Mouse (Mus musculus) forebrain, embryonic 16.5 days (tissue): Measurements from ENCODE around the gene Akirin1. TPM values are rescaled to one million over a fixed set of nuclear protein-coding genes. Genes with fewer than 3 reads are reported as not detected.

Source experiments
- ATAC-seq: fragments of 200-750 bp; cut with Nextera tagmentation; 2 replicates; pipeline ENCODE4 v1.8.0; 2017; ENCODE audit warnings: mild to moderate bottlenecking, moderate library complexity
- H3K27ac ChIP-seq: fragments of 300-500 bp; sonication (generic); 2 replicates; pipeline ENCODE4 v1.5.1; 2014; ENCODE audit warnings: low read length, control low read depth
- H3K27me3 ChIP-seq: fragments of 300-500 bp; sonication (generic); replicated peaks from 2 replicates; pipeline ENCODE4 v1.6.1; 2014; ENCODE audit warnings: low read length; ENCODE audit not compliant: control insufficient read depth, insufficient read depth
- H3K36me3 ChIP-seq: fragments of 300-500 bp; sonication (generic); 2 replicates; pipeline ENCODE4 v1.6.1; 2014; ENCODE audit not compliant: control insufficient read depth, insufficient read depth
- H3K4me1 ChIP-seq: fragments of 300-500 bp; sonication (generic); replicated peaks from 2 replicates; pipeline ENCODE4 v1.6.1; 2014; ENCODE audit warnings: low read length; ENCODE audit not compliant: control insufficient read depth, insufficient read depth
- H3K4me2 ChIP-seq: fragments of 300-500 bp; sonication (generic); 2 replicates; pipeline ENCODE4 v1.6.1; 2014; ENCODE audit warnings: mild to moderate bottlenecking, low read length, control low read depth
- H3K4me3 ChIP-seq: fragments of 300-500 bp; sonication (generic); replicated peaks from 2 replicates; pipeline ENCODE4 v1.5.1; 2014; ENCODE audit warnings: mild to moderate bottlenecking, low read length, control low read depth
- H3K9ac ChIP-seq: fragments of 300-500 bp; sonication (generic); replicated peaks from 2 replicates; pipeline ENCODE4 v1.6.1; 2014; ENCODE audit warnings: low read depth, low read length, control low read depth
- H3K9me3 ChIP-seq: fragments of 300-500 bp; sonication (generic); 2 replicates; pipeline ENCODE4 v1.6.1; 2016; ENCODE audit warnings: low read length; ENCODE audit not compliant: control insufficient read depth
- whole genome bisulfite sequencing: fragments of 180-500 bp; shearing (Covaris S2); extraction: QIAGEN DNeasy Blood & Tissue Kit; methylation state at CpG from one replicate; pipeline ENCODE4 v1.1.7; 2014; 5-methylcytosine and 5-hydroxymethylcytosine counted together
- polyA plus RNA-seq: library from polyadenylated mRNA; unstranded; fragments of >200 nt; fragmentation: Nextera tagmentation; extraction: Ambion mirVana; gene quantifications from 2 replicates; pipeline ENCODE4 v1.2.1, GENCODE M21; 2015

Akirin1 gene
- polyA plus RNA-seq: 74.1 and 74.6 TPM in 2 replicates

GRCm38 (mm10) chr4:123750152-123750651, at the start of gene Akirin1:
Gene Akirin1, minus strand, starts transcription at chr4:123750345.
- peak within 1 kb of the TSS; percentile 66 for H3K4me2 ChIP-seq
- peak within 1 kb of the TSS; percentile 92 for H3K27ac ChIP-seq
- H3K36me3 ChIP-seq: no peaks in the 10 kb centered on the region
- H3K9ac ChIP-seq: peak within 1 kb of the TSS; percentile 87
- no peaks in the 10 kb centered on the region for H3K9me3 ChIP-seq
- peaks cover 19% of the 10 kb centered on the region for H3K4me1 ChIP-seq
- H3K27me3 ChIP-seq: no peaks in the 10 kb centered on the region
- under 1% methylated on average over 42 of the region's 46 CpGs for WGBS
- peak within 1 kb of the TSS; percentile 100 for H3K4me3 ChIP-seq
- peak; percentile 99 for ATAC-seq

GRCm38 (mm10) chr4:123797856-123798255, 47.7 kb upstream of the Akirin1 start:
- WGBS: 25% methylated on average over 7 of the region's 7 CpGs
- Histone ChIP-seq H3K4me1 (peaks cover 6% of the 10 kb centered on the region), H3K27me3 (no peaks in the 10 kb centered on the region), H3K4me2 (no peak overlapping the region), H3K4me3 (no peak overlapping the region), H3K36me3 (no peaks in the 10 kb centered on the region), H3K9ac (no peak overlapping the region), H3K9me3 (no peaks in the 10 kb centered on the region), H3K27ac (peak overlapping the region; percentile 45)
- ATAC-seq: peak; percentile 96

- WGBS: 55% methylated on average over 3 of the region's 3 CpGs
- H3K9me3 ChIP-seq: no peaks in the 10 kb centered on the region
- no peaks in the 10 kb centered on the region for H3K27me3 ChIP-seq
- no peak overlapping the region for H3K9ac ChIP-seq
- H3K4me2 ChIP-seq: no peak overlapping the region
- peaks cover 6% of the 10 kb centered on the region for H3K4me1 ChIP-seq
- no peak overlapping the region for H3K4me3 ChIP-seq
- peak overlapping the region; percentile 45 for H3K27ac ChIP-seq
- H3K36me3 ChIP-seq: no peaks in the 10 kb centered on the region
- no peak for ATAC-seq
These were observed 47.3 kb upstream of the Akirin1 start for GRCm38 (mm10) chr4:123797403-123797802.

GRCm38 (mm10) chr4:123795057-123795456, 44.9 kb upstream of the Akirin1 start:
- H3K4me2 ChIP-seq: no peak overlapping the region
- no peak for ATAC-seq
- 74% methylated on average over 2 of the region's 2 CpGs for WGBS
- H3K9me3 ChIP-seq: no peaks in the 10 kb centered on the region
- H3K27me3 ChIP-seq: no peaks in the 10 kb centered on the region
- no peaks in the 10 kb centered on the region for H3K36me3 ChIP-seq
- H3K27ac ChIP-seq: no peak overlapping the region
- peaks cover 6% of the 10 kb centered on the region for H3K4me1 ChIP-seq
- no peak overlapping the region for H3K4me3 ChIP-seq
- no peak overlapping the region for H3K9ac ChIP-seq

- H3K4me3 ChIP-seq: no peak overlapping the region
- H3K4me2 ChIP-seq: no peak overlapping the region
- ATAC-seq: no peak
- no peaks in the 10 kb centered on the region for H3K9me3 ChIP-seq
- H3K27ac ChIP-seq: no peak overlapping the region
- 94% methylated on average over 6 of the region's 6 CpGs for WGBS
- H3K36me3 ChIP-seq: no peaks in the 10 kb centered on the region
- H3K4me1 ChIP-seq: peaks cover 8% of the 10 kb centered on the region
- no peak overlapping the region for H3K9ac ChIP-seq
- H3K27me3 ChIP-seq: no peaks in the 10 kb centered on the region
These were observed 43.0 kb upstream of the Akirin1 start for GRCm38 (mm10) chr4:123793136-123793535.

GRCm38 (mm10) chr4:123792666-123793065, 42.5 kb upstream of the Akirin1 start:
- Histone ChIP-seq H3K4me1 (peaks cover 9% of the 10 kb centered on the region; the same call in 1 of the 2 replicates), H3K9ac (no peak overlapping the region), H3K4me3 (no peak overlapping the region), H3K4me2 (no peak overlapping the region), H3K27me3 (no peaks in the 10 kb centered on the region), H3K27ac (no peak overlapping the region), H3K9me3 (no peaks in the 10 kb centered on the region), H3K36me3 (no peaks in the 10 kb centered on the region)
- 93% methylated on average over 2 of the region's 2 CpGs for WGBS
- no peak for ATAC-seq

- Histone ChIP-seq H3K9ac (no peak within 1 kb of the TSS), H3K4me3 (no peak within 1 kb of the TSS), H3K9me3 (no peaks in the 10 kb centered on the region), H3K36me3 (no peaks in the 10 kb centered on the region), H3K4me1 (peaks cover 7% of the 10 kb centered on the region; the same call in 1 of the 2 replicates), H3K27me3 (no peaks in the 10 kb centered on the region), H3K27ac (no peak within 1 kb of the TSS), H3K4me2 (no peak within 1 kb of the TSS)
- peak; percentile 87 for ATAC-seq
- 18% methylated on average over 12 of the region's 12 CpGs for WGBS
These were observed 37.2 kb upstream of the Akirin1 start, which contains the start of gene Rhbdl2 for GRCm38 (mm10) chr4:123787191-123787985. Gene Rhbdl2, plus strand, starts transcription at chr4:123787874.

- H3K9me3 ChIP-seq: no peaks in the 10 kb centered on the region
- H3K4me3 ChIP-seq: no peak overlapping the region
- WGBS: 60% methylated on average over 4 of the region's 4 CpGs
- no peak overlapping the region for H3K4me2 ChIP-seq
- no peak for ATAC-seq
- H3K36me3 ChIP-seq: no peaks in the 10 kb centered on the region
- H3K9ac ChIP-seq: no peak overlapping the region
- no peaks in the 10 kb centered on the region for H3K27me3 ChIP-seq
- no peak overlapping the region for H3K27ac ChIP-seq
- H3K4me1 ChIP-seq: no peaks in the 10 kb centered on the region
These were observed 18.1 kb upstream of the Akirin1 start for GRCm38 (mm10) chr4:123768234-123768633.

- no peak overlapping the region for H3K27ac ChIP-seq
- no peak overlapping the region for H3K9ac ChIP-seq
- H3K4me1 ChIP-seq: no peaks in the 10 kb centered on the region
- H3K36me3 ChIP-seq: no peaks in the 10 kb centered on the region
- H3K4me3 ChIP-seq: no peak overlapping the region
- no peaks in the 10 kb centered on the region for H3K9me3 ChIP-seq
- no peak overlapping the region for H3K4me2 ChIP-seq
- H3K27me3 ChIP-seq: no peaks in the 10 kb centered on the region
- WGBS: 66% methylated on average over 3 of the region's 3 CpGs
- ATAC-seq: no peak
These were observed 17.7 kb upstream of the Akirin1 start for GRCm38 (mm10) chr4:123767807-123768206.
